Mouse (Mus musculus): Measurements from ENCODE around the gene Gnb1l.

The Gnb1l gene

DNA sequence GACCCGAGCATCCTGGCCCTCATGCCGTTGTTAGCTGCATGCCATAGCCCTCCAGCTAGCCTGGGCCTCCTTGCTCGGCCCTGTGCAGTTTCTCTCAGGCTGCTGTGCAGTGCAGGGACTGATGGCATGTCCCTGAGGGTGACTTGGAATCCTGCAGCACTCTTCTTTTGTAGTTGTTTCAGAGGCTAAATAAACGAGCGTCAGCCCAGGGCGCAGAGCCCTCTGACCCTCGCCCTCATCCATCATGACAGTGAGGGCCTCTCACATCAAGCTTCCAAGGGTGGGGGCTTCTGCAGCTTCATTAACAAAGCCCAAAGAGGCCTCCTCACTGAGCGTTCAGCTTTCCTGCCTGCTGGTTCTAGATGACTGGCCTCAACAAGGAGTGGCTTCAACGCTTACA is 53.1 kb downstream of the Gnb1l start:
- DNase-seq (ENCODE audit: low spot score), result no peak

DNA sequence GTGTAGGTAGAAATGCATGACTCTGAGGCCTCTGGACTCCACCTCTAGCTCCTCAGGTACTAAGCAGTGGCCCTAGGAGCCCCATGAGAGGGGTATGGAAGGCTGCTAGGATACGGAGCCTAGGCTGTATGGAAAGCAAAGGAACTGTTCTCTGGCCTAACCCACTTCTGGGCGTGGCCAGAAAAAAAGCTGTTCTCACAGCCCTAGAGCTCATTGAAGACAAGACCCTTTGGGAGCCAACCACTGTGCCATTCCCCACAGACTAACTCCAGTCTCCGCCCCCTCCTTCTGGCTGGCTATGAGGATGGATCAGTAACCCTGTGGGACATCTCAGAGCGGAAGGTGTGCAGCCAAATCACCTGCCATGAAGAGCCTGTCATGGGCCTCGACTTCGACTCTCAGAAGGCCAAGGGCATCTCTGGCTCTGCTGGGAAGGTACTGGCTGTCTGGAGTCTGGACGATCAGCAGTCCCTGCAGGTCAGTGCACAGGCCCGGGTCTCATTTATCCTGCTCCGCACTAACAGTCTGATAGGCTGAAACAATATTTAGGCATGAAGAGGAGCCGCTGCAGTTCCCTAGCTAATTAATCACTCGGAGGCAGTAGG is 53.7 kb downstream of the Gnb1l start:
- no peak for DNase-seq (ENCODE audit: low spot score)

DNA sequence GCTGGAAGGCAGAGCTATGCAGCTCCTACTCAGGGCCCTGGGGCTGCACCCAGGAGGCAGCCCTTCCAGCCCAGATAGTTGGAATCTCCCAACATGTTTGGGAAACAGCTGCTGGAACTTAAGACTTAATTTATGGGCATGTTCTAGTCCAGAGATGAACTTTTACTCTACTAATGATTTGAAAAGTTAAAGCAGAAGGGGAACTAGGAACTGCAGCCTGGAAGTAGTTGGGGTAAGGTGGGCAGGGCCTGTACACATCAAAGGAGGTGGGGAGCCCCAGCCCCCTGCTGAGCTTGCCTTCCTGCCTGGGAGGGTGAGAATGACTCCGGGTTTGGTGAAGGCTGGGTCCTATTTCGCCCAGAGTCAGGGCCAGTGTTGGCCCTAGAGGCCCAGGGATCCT is 56.2 kb downstream of the Gnb1l start:
- DNase-seq (ENCODE audit: low spot score), result no peak

DNA sequence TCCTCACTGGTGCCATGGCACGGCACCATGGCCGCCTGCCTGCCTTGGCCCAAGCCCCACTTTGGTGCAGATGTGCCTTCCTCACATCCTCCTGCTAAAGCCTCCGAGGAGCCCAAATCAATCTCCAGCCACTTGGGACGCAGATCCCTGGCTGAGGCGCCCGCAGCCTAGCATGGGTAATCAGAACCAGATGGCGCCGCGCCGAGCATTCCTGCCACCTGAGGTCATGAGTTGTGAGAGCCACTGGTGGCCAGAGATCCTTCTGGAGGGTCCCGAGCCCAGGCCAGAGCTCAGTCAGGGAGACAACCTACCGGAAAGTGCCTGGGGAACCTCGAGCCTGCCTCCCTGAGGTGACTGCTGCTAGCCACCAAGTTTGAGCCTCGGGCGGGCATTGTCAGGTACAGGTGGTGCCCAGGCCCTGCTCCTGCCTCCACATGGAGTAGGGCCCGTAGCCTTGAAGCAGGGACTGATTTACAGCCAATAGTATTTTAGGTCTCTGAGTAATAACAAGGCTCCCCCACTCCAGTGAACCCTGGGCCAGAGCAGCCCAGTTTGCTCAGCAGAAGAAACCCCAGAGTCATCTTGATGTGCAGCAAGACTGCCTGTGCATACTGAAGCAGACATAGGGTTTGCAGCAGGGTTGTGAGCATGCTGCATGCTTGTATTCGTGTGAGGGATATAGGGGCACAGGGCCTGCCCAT is 56.9 kb downstream of the Gnb1l start:
- no peak for DNase-seq (ENCODE audit: low spot score)

DNA sequence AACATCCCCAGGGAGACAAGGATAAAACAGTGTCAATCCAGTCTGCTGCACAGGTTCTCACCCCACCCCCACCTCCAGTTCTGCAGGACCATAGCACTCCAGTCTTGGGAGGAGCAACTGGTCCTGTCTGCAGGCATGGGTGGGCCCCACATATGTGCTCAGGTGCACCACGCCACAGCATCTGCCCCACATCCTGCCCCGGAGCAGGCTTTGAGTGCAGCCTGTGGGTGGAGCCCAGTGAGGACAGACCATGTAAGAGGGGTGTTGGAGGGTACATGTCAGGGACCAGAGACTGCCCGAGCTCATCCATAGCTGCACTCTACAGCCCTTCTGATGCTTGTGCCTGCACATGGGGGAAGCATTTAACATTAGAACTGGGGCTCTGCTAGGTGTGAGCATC is 57.9 kb downstream of the Gnb1l start:
- no peak for DNase-seq (ENCODE audit: low spot score)

DNA sequence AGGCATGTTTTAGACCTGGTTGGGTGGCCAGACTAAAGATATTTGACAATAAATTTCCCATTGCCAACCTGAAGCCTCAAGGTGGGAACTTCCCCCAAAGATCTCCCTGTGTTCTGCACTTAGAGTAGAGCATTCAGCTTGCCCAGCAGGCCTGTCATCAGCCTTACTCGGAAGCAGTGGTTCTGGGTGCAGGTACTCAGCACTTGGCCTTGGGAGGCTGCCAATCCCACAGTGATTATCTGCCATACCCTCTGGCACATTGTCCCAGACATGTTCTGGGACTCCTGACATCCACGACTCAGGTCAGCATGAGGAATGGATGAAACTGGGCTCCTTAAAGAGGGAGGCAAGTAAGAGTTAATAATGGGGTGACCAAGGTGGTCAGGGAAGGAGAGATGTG is 66.0 kb downstream of the Gnb1l start:
- DNase-seq (ENCODE audit: low spot score), result no peak

DNA sequence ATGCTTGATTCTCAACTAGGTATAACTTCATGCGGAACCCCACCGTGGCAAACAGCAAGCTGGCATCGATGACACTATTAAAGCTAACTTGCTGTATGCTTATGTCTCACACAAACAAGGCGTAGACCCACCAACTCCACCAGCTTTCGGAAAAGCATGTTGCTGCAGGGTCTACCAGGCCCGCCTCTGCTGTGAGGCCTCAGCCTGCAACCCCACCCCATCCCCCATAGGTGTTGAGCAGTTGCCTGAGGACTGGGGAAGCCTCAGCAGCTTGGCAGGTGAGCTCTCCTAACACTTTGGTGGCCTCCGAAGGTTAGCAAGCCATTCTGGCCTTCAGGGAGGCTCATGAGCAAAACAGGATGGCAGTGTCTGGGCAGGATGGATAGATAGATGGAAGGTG is 70.1 kb downstream of the Gnb1l start:
- no peak for DNase-seq (ENCODE audit: low spot score)

DNA sequence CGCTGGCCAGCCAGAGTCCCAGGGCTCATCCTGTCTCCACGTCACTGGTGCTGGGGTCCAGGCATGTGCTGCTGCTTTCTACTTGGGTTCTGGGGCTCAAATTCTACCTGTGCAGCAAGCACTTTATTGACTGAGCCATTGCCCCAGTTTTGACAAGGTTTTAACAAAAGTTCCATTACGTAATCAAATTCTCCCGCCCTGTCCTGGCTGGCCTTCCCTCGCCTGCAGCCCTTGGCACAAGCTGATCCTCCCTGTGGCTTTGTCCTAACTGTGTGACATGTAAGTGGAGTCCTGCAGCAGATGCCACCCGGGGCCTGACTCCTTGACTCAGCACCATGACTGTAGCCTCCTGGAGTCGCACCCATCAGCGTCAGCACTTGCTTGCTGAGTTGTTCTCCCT is 75.7 kb downstream of the Gnb1l start:
- DNase-seq (ENCODE audit: low spot score), result no peak

DNA sequence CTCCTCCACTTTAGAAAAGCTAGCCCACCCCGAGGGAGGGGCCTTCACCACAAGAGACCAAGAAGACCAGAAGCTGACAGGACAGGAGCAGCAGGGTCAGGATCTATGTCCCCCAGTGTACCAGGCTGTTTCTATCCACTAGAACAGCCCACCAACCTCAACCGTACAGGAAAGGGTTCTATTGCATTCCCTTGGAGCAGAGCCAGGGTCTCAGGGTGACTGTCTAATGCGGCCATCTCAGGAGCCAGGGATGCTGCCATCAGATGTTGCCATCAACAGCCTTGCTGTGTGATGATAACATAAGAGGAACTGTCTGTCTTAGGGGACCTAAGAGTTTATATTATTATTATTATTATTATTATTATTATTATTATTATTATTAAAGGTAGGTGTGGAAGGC is 78.6 kb downstream of the Gnb1l start:
- no peak for DNase-seq (ENCODE audit: low spot score)

DNA sequence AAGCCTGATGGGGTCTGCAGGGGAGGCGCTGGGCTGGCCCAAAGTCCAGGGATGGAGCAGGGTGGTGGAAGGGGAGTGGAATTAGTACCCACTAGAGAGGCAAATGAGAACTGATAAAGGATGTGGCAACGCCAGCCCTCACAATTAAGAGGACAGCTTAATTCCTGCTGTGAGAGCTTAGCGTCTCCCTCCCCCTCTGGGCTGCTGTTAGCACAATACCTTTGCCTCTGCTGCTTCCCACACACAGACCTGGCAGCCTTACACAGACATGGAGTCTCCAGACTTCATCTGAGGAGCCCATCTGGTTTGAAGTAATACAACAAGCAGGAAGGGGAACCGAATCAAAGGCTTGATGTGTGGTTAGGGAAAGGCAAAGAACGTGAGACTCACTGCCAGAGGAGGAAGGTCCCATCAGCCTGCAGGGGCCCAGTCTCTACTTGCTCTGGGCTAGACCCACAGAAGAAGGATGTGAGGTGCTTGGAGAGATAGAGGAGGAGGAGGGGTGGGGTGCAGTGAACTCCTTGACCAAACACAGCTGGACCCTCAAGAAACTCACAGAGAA is 79.2 kb downstream of the Gnb1l start:
- DNase-seq (ENCODE audit: low spot score), result no peak

DNA sequence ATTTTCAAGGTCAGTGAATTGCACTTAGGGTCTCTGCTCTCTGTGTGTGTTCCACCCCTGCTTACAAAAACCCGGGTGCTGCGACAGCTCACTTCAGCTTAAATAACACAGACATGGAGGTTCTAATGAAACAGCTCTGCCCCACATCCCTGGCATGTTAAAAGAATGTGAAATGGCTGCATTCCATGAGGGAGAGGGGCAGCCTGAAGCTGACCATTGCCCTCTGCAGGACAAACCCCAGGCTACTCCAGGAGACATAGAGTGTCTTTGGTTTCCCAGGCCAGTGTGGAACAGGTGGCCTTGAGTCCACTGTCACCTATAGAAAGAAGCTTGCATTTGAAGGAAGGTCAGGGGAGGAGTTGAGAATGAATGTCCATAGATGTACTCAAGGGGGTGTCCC is 81.9 kb downstream of the Gnb1l start:
- DNase-seq (ENCODE audit: low spot score), result no peak

DNA sequence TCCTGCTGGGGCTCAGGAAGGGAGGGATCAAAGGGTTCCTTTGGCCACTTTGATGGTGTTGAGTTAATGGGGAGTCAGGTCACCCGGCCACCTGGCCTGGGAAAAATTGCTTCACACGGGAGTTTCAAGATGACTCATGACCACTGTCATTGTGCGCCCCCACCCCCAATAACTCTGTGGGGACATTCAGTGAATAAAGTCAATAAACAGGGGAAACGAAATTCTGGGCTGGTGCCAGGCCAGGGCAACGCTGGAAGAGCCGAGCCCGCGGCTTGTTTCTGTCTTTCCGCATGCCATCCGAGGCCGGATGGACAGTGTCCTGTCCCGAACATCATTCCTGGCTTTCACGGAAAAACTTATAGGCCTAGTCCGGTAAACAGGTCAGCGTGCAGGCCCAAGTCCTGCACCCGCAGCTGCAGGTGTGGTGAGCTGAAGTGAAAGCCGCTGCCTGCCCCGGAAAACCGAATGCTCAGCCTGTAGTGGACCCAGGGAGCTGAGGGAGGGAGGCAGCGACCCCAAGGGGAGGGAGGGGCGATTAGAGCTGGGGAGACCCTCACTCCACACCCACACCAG is 82.6 kb downstream of the Gnb1l start:
- DNase-seq (ENCODE audit: low spot score), result no peak

DNA sequence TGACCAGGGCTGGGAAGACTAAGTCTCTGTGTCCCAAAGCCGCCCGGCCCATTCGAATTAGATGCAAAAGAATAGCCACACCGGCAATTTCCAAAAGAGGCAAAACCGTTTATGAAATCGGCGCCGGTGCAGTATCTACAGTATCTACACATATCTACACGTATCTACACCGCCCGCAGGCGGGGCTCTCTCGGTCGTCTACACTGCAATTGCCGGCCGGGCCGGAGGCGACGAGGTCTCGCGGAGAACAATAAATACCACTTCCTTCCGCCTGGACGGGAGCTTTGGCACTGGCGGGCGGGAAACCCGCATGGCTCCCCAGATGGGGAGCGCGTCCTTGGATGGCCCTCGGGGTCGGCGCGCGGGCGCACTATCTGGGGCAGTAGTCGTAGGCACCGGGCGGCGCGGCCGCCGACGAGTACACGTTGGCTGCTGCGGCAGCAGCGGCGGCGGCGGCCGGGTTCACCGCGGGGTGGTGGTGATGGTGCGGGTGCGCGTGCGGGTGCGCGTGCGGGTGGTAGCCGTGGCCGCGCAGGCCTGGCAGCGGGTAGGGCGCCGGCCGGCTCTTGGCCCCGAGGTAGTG is 83.2 kb downstream of the Gnb1l start:
- no peak for DNase-seq (ENCODE audit: low spot score)

DNA sequence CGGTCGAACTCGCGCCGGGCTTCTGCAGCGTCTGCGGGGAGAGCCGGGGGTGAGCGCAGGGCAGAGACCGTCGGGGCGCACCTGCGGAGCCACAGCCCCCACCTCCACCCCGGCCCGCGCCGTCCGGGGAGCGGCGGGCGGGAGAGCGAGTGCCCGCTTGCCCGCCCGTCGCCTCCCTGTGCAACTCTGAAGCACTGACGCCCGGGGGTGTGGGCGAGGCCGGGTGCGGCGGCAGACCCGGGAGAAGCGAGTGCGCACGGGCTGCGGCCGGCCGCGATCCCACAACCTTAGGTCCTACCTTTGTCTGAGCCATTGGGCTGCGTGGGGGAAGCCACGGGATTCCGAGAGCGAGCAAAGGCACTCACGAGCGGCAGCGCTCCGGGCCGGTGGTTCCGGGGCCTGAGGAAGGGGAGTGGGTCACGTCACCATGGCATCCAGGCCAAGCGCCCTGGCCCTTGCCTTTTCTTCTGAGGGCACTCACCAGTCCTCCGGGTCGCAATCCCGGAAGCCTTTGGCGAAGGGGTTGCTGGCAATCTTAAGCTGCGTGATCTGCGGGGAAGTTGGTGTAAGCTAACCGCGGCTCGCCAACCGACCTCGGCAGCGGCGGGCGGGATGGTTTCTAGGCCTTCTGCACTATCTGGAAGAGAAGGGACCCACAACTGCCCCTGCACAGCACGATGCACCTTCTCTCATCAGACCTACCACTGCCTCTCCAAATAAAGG is 84.1 kb downstream of the Gnb1l start:
- DNase-seq (ENCODE audit: low spot score), result no peak

DNA sequence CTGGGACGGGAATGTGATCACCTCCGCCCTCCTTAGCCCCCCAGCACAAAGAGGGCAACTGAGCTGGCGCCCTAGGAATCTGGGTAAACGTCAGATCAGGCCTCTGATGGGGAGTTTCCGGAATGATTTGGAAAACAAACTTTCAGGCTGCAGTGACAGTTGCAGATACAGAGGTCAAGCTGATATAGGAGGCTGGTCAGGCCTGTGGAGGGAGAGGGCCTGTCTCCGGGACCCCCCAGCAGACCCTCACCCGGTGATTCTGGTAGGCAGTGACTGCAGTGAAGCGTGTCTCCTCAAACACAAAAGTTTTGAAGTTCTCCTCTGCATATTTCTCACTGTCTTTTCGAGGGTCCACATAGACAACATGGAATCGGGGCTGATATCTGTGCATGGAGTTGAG is 84.7 kb downstream of the Gnb1l start:
- DNase-seq (ENCODE audit: low spot score), result no peak

DNA sequence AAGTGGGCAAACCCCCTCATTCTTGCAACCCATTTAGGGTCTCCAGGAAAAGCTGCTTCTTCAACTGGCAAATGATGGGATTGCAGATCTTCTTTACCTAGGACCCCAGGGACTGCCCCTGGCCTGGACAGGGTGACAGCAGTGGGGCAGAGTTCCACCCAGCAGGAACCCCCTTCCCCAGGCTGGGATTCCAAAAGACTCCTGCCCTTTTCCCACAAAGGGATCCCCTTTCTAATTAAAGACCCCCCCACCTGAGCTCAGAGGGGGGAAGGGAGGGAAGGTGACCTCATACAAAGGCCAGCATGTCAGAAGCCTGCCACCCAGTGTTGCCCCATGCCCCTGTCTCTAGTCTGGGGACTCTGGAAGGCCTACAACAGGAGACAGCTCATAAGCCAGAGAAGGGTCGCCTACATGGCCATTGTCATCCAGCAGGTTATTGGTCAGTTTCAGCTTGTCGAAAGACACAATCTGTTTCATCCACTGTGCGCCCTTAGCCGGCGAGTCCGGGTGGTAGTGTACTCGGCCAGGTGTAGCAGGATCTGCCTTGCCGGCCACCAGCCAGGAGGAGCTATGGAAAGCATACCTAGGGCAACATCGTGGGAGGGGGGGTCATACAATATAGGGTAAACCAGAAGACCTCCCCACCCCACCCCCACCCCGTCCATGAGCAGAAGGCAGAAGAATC is 85.3 kb downstream of the Gnb1l start:
- no peak for DNase-seq (ENCODE audit: low spot score)

DNA sequence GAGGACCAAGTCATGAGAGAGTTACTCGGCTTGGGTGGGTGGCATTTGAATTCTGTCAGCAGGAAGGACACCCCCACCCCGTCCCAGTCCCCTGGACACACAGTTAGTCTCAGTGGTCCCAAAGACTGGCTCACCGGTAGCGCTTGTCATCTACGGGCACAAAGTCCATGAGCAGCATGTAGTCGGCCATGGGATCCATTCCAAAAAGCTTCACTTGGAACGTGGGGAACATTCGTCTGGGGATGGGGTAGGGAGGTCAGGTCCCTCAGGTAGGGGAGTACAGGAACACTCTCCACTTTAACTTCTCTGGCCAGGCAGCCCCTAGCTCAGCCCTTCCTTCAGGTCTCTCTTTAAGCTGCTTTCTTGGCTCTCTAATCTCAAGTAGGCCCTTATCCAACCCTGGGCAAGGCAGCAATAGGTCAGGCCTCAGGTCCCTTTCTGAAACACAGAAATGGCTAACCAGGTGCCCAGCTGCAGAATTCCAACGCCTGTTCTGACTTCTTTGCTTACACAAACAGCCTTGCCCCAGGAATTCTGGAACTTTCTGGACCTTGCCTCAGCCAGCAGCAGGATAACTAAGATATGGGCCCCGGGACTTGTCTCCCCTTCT is 86.5 kb downstream of the Gnb1l start:
- no peak for DNase-seq (ENCODE audit: low spot score)

DNA sequence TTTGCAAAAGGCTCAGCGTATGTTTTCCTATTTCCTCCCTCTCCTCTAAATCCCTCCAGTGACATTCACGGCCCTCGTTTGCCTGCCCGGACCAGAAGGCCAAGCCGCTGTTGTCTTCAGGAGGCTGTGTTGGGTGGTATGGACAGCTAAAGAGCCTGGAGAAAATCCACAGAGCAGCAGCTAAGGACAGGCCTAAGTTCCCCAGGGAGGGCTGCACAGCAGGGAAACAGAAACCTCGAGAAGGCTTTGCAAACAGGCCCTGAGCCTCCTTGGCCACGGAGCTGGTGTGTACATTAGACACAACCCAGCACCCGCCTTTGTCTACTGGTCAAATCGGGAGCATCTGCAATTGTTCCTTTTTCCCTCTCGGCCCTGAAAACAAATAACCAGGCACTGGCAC is 87.2 kb downstream of the Gnb1l start:
- DNase-seq (ENCODE audit: low spot score), result no peak

DNA sequence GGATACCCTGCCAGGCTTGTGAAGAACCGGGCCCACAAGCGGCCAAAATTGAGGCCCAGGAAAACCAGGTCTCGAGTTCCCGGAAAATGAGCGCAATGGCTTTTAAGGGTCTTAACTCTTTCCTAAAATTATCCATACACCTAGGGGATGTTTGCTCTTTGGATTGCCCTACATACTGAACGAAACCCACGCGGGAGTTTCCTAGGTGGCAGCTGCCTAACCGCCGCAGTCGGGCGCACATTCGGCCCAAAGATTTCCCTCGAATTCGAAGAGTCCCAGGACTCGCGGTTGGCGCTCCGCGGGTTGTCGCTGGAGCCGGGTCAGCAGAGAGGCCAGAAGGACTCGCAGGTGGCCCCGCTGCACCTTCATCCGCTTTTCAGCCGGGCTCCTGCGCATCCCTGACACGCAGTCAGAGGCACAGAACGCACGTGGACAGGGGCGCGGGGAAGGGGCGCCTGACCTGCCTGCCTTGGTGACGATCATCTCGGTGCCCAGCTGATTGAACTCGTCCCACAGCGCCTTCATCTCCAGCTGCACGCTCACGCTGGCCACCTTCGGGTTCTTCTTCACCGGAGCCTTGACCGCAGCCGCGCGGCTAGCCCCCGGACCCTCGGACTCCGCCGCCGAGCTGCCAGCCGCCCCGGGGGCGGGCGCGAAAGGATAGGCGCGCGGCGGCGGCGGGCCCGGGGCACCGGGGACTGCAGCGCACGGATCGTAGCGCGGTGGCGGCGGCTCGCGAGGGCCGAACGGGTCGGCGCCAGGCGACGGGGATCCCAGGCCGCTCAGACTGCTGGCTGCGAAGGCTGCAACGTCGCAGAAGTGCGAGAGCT is 87.8 kb downstream of the Gnb1l start:
- DNase-seq (ENCODE audit: low spot score), result no peak

DNA sequence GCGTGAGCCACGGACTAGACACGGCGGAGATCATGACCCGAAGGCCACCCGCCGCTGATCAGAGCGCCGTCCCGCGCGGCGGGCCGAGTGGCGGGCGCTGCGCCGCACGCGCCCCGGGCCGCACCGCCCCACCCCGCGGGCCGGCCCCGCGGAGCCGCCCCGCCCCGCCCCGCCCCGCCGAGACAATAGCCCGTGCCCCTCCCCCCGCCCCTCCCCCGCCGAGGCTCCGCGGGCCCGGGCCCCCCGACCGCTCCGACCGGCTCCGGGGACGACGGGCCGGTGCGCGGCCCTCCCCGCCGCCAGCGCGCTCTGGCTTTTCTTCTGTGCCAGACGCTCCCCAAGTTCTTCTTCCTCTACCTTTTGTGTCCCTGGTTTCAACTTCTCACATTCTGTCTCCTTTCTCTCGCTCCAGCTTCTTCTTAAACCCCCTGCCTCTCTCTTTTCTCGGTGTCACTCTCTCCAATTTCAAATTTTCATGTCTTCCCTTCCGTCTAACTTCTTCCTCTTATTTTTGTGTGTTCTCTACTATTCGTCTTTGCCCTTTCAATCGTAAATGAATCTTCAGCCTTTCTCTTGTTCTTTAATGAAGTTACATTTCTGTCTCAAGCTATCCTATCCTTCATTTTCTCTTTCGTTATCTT is 88.5 kb downstream of the Gnb1l start:
- DNase-seq (ENCODE audit: low spot score), result no peak

Measured in urinary bladder, postnatal 10 days (tissue).